Mouse (Mus musculus) embryonic facial prominence, embryonic 13.5 days (tissue): ENCODE measurements around the gene Pcp4l1. TPM values are rescaled to one million over a fixed set of nuclear protein-coding genes. Genes with fewer than 3 reads are reported as not detected.

Experiments used
- polyA plus RNA-seq: library from polyadenylated mRNA; unstranded; fragments of >200 nt; fragmentation: Nextera tagmentation; extraction: Ambion mirVana; gene quantifications from 2 replicates; pipeline ENCODE4 v1.2.1, GENCODE M21; 2015

The Pcp4l1 gene
- polyA plus RNA-seq, 1 experiment from 2014 or later = 25.2 TPM

Other genes with a start within 250 kb of the Pcp4l1 start
- 0.80 and 1.0 TPM in 2 replicates for gene Fcgr2b, start 219.7 kb downstream of the Pcp4l1 start, polyA plus RNA-seq
- gene Fcgr4, start 177.3 kb downstream of the Pcp4l1 start, polyA plus RNA-seq = 0.41 and 0.55 TPM in 2 replicates
- 9.4 and 10.1 TPM in 2 replicates for gene Fcgr3, start 131.3 kb downstream of the Pcp4l1 start, polyA plus RNA-seq
- 1.3 and 2.1 TPM in 2 replicates for gene Cfap126, start 82.3 kb downstream of the Pcp4l1 start, polyA plus RNA-seq
- 249 and 258 TPM in 2 replicates for gene Sdhc, start 45.7 kb downstream of the Pcp4l1 start, polyA plus RNA-seq
- gene Mpz, start 45.6 kb downstream of the Pcp4l1 start, polyA plus RNA-seq = 7.7 and 9.4 TPM in 2 replicates
- 0.10 and 0.28 TPM in 2 replicates for gene Nr1i3, start 17.7 kb upstream of the Pcp4l1 start, polyA plus RNA-seq
- 30.2 and 30.9 TPM in 2 replicates for gene Tomm40l, start 26.2 kb upstream of the Pcp4l1 start, polyA plus RNA-seq
- gene Apoa2, start 28.8 kb upstream of the Pcp4l1 start, polyA plus RNA-seq = 0.80 and 56.2 TPM in 2 replicates
- 40.7 and 41.9 TPM in 2 replicates for gene Fcer1g, start 38.1 kb upstream of the Pcp4l1 start, polyA plus RNA-seq
- gene Adamts4, start 54.2 kb upstream of the Pcp4l1 start, polyA plus RNA-seq = 23.6 and 25.6 TPM in 2 replicates
- 232 and 248 TPM in 2 replicates for gene Ndufs2, start 55.1 kb upstream of the Pcp4l1 start, polyA plus RNA-seq
- 82.1 and 84.2 TPM in 2 replicates for gene B4galt3, start 74.1 kb upstream of the Pcp4l1 start, polyA plus RNA-seq
- 60.5 and 64.9 TPM in 2 replicates for gene Ppox, start 84.9 kb upstream of the Pcp4l1 start, polyA plus RNA-seq
- gene Usp21, start 91.7 kb upstream of the Pcp4l1 start, polyA plus RNA-seq = 116 and 127 TPM in 2 replicates
- gene Ufc1, start 98.8 kb upstream of the Pcp4l1 start, polyA plus RNA-seq = 109 and 118 TPM in 2 replicates
- 58.4 and 59.6 TPM in 2 replicates for gene Dedd, start 132.9 kb upstream of the Pcp4l1 start, polyA plus RNA-seq
- gene Nit1, start 149.4 kb upstream of the Pcp4l1 start, polyA plus RNA-seq = 43.4 and 44.9 TPM in 2 replicates
- gene Pfdn2, start 149.4 kb upstream of the Pcp4l1 start, polyA plus RNA-seq = 119 and 125 TPM in 2 replicates
- gene Klhdc9, start 164.5 kb upstream of the Pcp4l1 start, polyA plus RNA-seq = 1.2 and 1.9 TPM in 2 replicates
- 19.0 and 21.6 TPM in 2 replicates for gene Nectin4, start 173.8 kb upstream of the Pcp4l1 start, polyA plus RNA-seq
- gene Arhgap30, start 192.7 kb upstream of the Pcp4l1 start, polyA plus RNA-seq = 1.1 and 1.3 TPM in 2 replicates
- 95.6 and 108 TPM in 2 replicates for gene Usf1, start 215.0 kb upstream of the Pcp4l1 start, polyA plus RNA-seq
- gene Tstd1, start 222.6 kb upstream of the Pcp4l1 start, polyA plus RNA-seq = 8.1 and 8.5 TPM in 2 replicates
- 39.2 TPM in 2 replicates for gene F11r, start 241.3 kb upstream of the Pcp4l1 start, polyA plus RNA-seq